24 mouse cellular contexts compared by ENCODE assay signal in genomic region chr11:68484431-68484830, GRCm38 (mm10). TPM values are rescaled to one million over a fixed set of nuclear protein-coding genes. Genes with fewer than 3 reads are reported as not detected.
A peak's percentile ranks its signal among the peaks of the same experiment; 100 is the strongest.
DNase-seq lines count a peak whose midpoint lies in the region; ATAC-seq and TF ChIP-seq lines count a peak whose summit lies in the region.
"Had no signal": no experiment of that assay in that cellular context is flagged by ENCODE, and none has a peak within 500 bp of the region (broad histone marks: within the 10 kb centered on the region; RNA-seq: fewer than 3 reads in every experiment).

No protein-coding gene starts in this region.

- H3K27me3 ChIP-seq in forebrain, postnatal 0 days (ENCODE audit: insufficient read depth, low read length) = no peaks in the 10 kb centered on the region
- H3K27me3 ChIP-seq in forebrain, embryonic 12.5 days = no peaks in the 10 kb centered on the region
- no peaks in the 10 kb centered on the region for H3K27me3 ChIP-seq in heart, embryonic 16.5 days (ENCODE audit: control insufficient read depth, insufficient read depth, low read length)
- no peaks in the 10 kb centered on the region for H3K27me3 ChIP-seq in heart, embryonic 11.5 days (ENCODE audit: control insufficient read depth, insufficient read depth, low read length)
- H3K27me3 ChIP-seq in hindbrain, postnatal 0 days (ENCODE audit: insufficient read depth, low read length) = no peaks in the 10 kb centered on the region
- H3K27me3 ChIP-seq in hindbrain, embryonic 12.5 days = no peaks in the 10 kb centered on the region
- H3K27me3 ChIP-seq in midbrain, postnatal 0 days (ENCODE audit: insufficient read depth, low read length) = no peaks in the 10 kb centered on the region
- no peaks in the 10 kb centered on the region for H3K27me3 ChIP-seq in midbrain, embryonic 10.5 days (ENCODE audit: low read depth, poor library complexity, severe bottlenecking)
- H3K27me3 ChIP-seq: CH12.LX; embryonic facial prominence, embryonic 13.5 days; forebrain, embryonic 13.5 days; heart, embryonic 12.5 days; intestine, embryonic 15.5 days; kidney, embryonic 15.5 days; Patski had no signal

- no peaks in the 10 kb centered on the region for H3K9me3 ChIP-seq in forebrain, postnatal 0 days (ENCODE audit: low read length)
- H3K9me3 ChIP-seq in forebrain, embryonic 12.5 days = no peaks in the 10 kb centered on the region
- H3K9me3 ChIP-seq in heart, embryonic 16.5 days (replicated peaks; ENCODE audit: control insufficient read depth, low read length) = no peaks in the 10 kb centered on the region; the same call in 1 of the 2 replicates
- no peaks in the 10 kb centered on the region for H3K9me3 ChIP-seq in heart, embryonic 11.5 days (replicated peaks; ENCODE audit: control insufficient read depth, low read length)
- H3K9me3 ChIP-seq in hindbrain, postnatal 0 days (ENCODE audit: low read length) = no peaks in the 10 kb centered on the region
- H3K9me3 ChIP-seq in hindbrain, embryonic 12.5 days (replicated peaks) = no peaks in the 10 kb centered on the region
- no peaks in the 10 kb centered on the region for H3K9me3 ChIP-seq in midbrain, postnatal 0 days (ENCODE audit: low read length)
- H3K9me3 ChIP-seq in midbrain, embryonic 10.5 days (replicated peaks) = no peaks in the 10 kb centered on the region
- H3K9me3 ChIP-seq: embryonic facial prominence, embryonic 13.5 days; forebrain, embryonic 13.5 days; hindbrain, embryonic 10.5 days; intestine, embryonic 15.5 days; kidney, embryonic 15.5 days had no signal

- H3K4me1 ChIP-seq in forebrain, postnatal 0 days (ENCODE audit: insufficient read depth) = no peaks in the 10 kb centered on the region
- H3K4me1 ChIP-seq in forebrain, embryonic 12.5 days = no peaks in the 10 kb centered on the region
- H3K4me1 ChIP-seq in heart, embryonic 16.5 days (ENCODE audit: control insufficient read depth, insufficient read depth, low read length) = peaks cover 18% of the 10 kb centered on the region
- H3K4me1 ChIP-seq in heart, embryonic 11.5 days (ENCODE audit: control insufficient read depth, insufficient read depth, low read length) = no peaks in the 10 kb centered on the region
- H3K4me1 ChIP-seq in hindbrain, postnatal 0 days (ENCODE audit: insufficient read depth, low read length) = no peaks in the 10 kb centered on the region
- H3K4me1 ChIP-seq in hindbrain, embryonic 12.5 days = peaks cover 6% of the 10 kb centered on the region
- no peaks in the 10 kb centered on the region for H3K4me1 ChIP-seq in midbrain, postnatal 0 days (ENCODE audit: insufficient read depth, low read length)
- H3K4me1 ChIP-seq in midbrain, embryonic 10.5 days = peaks cover 10% of the 10 kb centered on the region
- H3K4me1 ChIP-seq: embryonic facial prominence, embryonic 13.5 days; forebrain, embryonic 13.5 days; heart, embryonic 12.5 days; intestine, embryonic 15.5 days; kidney, embryonic 15.5 days had no signal

- no peak overlapping the region for H3K27ac ChIP-seq in forebrain, postnatal 0 days (ENCODE audit: low read depth, low read length)
- no peak overlapping the region for H3K27ac ChIP-seq in forebrain, embryonic 12.5 days
- peak overlapping the region; percentile 18; the same call in 1 of the 2 replicates for H3K27ac ChIP-seq in heart, embryonic 16.5 days (ENCODE audit: low read length)
- H3K27ac ChIP-seq in heart, embryonic 11.5 days (ENCODE audit: low read depth, low read length) = no peak overlapping the region
- no peak overlapping the region for H3K27ac ChIP-seq in hindbrain, postnatal 0 days
- no peak overlapping the region for H3K27ac ChIP-seq in hindbrain, embryonic 12.5 days
- H3K27ac ChIP-seq in midbrain, postnatal 0 days (ENCODE audit: low read depth, low read length) = no peak overlapping the region
- H3K27ac ChIP-seq in midbrain, embryonic 10.5 days (replicated peaks) = no peak overlapping the region
- H3K27ac ChIP-seq: embryonic facial prominence, embryonic 13.5 days; forebrain, embryonic 13.5 days; gastrocnemius, adult 2 months; hindbrain, embryonic 10.5 days; intestine, embryonic 15.5 days; kidney, embryonic 15.5 days had no signal

- H3K36me3 ChIP-seq in forebrain, postnatal 0 days (ENCODE audit: insufficient read depth) = no peaks in the 10 kb centered on the region
- no peaks in the 10 kb centered on the region for H3K36me3 ChIP-seq in forebrain, embryonic 12.5 days (replicated peaks)
- no peaks in the 10 kb centered on the region for H3K36me3 ChIP-seq in heart, embryonic 16.5 days (ENCODE audit: control insufficient read depth, insufficient read depth)
- no peaks in the 10 kb centered on the region for H3K36me3 ChIP-seq in heart, embryonic 11.5 days (ENCODE audit: control insufficient read depth, insufficient read depth, low read length)
- H3K36me3 ChIP-seq in hindbrain, postnatal 0 days (ENCODE audit: insufficient read depth, low read length) = no peaks in the 10 kb centered on the region
- no peaks in the 10 kb centered on the region for H3K36me3 ChIP-seq in hindbrain, embryonic 12.5 days
- no peaks in the 10 kb centered on the region for H3K36me3 ChIP-seq in midbrain, postnatal 0 days (ENCODE audit: insufficient read depth, low read length)
- H3K36me3 ChIP-seq in midbrain, embryonic 10.5 days = no peaks in the 10 kb centered on the region
- H3K36me3 ChIP-seq: embryonic facial prominence, embryonic 13.5 days; heart, embryonic 12.5 days; hindbrain, embryonic 10.5 days; intestine, embryonic 15.5 days; kidney, embryonic 15.5 days had no signal

- ATAC-seq in forebrain, postnatal 0 days = no peak
- no peak for ATAC-seq in forebrain, embryonic 12.5 days (ENCODE audit: low FRiP score)
- no peak for ATAC-seq in heart, embryonic 16.5 days (replicated peaks; ENCODE audit: extremely low read depth, insufficient read depth, low FRiP score)
- no peak for ATAC-seq in heart, embryonic 11.5 days (replicated peaks; ENCODE audit: insufficient number of reproducible peaks, low FRiP score, low TSS enrichment)
- no peak for ATAC-seq in hindbrain, postnatal 0 days
- ATAC-seq in hindbrain, embryonic 12.5 days (ENCODE audit: low FRiP score) = no peak
- ATAC-seq in midbrain, postnatal 0 days (ENCODE audit: low FRiP score) = no peak
- ATAC-seq: forebrain, embryonic 13.5 days; Patski had no signal

- no peak overlapping the region for H3K4me2 ChIP-seq in forebrain, postnatal 0 days (ENCODE audit: low read depth)
- no peak overlapping the region for H3K4me2 ChIP-seq in forebrain, embryonic 12.5 days
- H3K4me2 ChIP-seq in heart, embryonic 16.5 days (ENCODE audit: low read depth, low read length) = no peak overlapping the region
- no peak overlapping the region for H3K4me2 ChIP-seq in heart, embryonic 11.5 days
- no peak overlapping the region for H3K4me2 ChIP-seq in hindbrain, postnatal 0 days (ENCODE audit: low read depth, low read length)
- no peak overlapping the region for H3K4me2 ChIP-seq in hindbrain, embryonic 12.5 days (replicated peaks)
- H3K4me2 ChIP-seq in midbrain, postnatal 0 days (ENCODE audit: low read depth, low read length, poor library complexity, severe bottlenecking) = no peak overlapping the region
- H3K4me2 ChIP-seq: embryonic facial prominence, embryonic 13.5 days; forebrain, embryonic 13.5 days; heart, embryonic 12.5 days; intestine, embryonic 15.5 days; kidney, embryonic 15.5 days had no signal

- no peak for TF ChIP-seq CTCF in forebrain, postnatal 0 days (IDR thresholded peaks at IDR 0.05; ENCODE audit: low read depth)
- TF ChIP-seq CTCF in hindbrain, postnatal 0 days (IDR thresholded peaks at IDR 0.05; ENCODE audit: low read depth) = no peak
- no peak for TF ChIP-seq CTCF in midbrain, postnatal 0 days (IDR thresholded peaks at IDR 0.05)

- no peak overlapping the region for H3K4me3 ChIP-seq in forebrain, postnatal 0 days (ENCODE audit: low read depth, low read length)
- H3K4me3 ChIP-seq in forebrain, embryonic 12.5 days (replicated peaks) = no peak overlapping the region
- H3K4me3 ChIP-seq in heart, embryonic 16.5 days (ENCODE audit: low read length) = no peak overlapping the region
- H3K4me3 ChIP-seq in heart, embryonic 11.5 days (ENCODE audit: low read depth, low read length) = no peak overlapping the region
- no peak overlapping the region for H3K4me3 ChIP-seq in hindbrain, postnatal 0 days (ENCODE audit: low read length)
- H3K4me3 ChIP-seq in hindbrain, embryonic 12.5 days = no peak overlapping the region
- no peak overlapping the region for H3K4me3 ChIP-seq in midbrain, postnatal 0 days (ENCODE audit: low read depth, low read length)
- no peak overlapping the region for H3K4me3 ChIP-seq in midbrain, embryonic 10.5 days
- H3K4me3 ChIP-seq: embryonic facial prominence, embryonic 13.5 days; forebrain, embryonic 13.5 days; gastrocnemius, adult 2 months; heart, embryonic 12.5 days; hindbrain, embryonic 10.5 days; intestine, embryonic 15.5 days; kidney, embryonic 15.5 days had no signal

- 69% methylated on average over 3 of the region's 3 CpGs for WGBS in forebrain, postnatal 0 days
- 71% methylated on average over 3 of the region's 3 CpGs for WGBS in forebrain, embryonic 12.5 days
- WGBS in heart, embryonic 16.5 days = 53% methylated on average over 3 of the region's 3 CpGs
- 65% methylated on average over 3 of the region's 3 CpGs for WGBS in heart, embryonic 11.5 days (ENCODE audit: insufficient replicate concordance)
- WGBS in hindbrain, postnatal 0 days = 51% methylated on average over 3 of the region's 3 CpGs
- 78% methylated on average over 3 of the region's 3 CpGs for WGBS in hindbrain, embryonic 12.5 days
- 66% methylated on average over 3 of the region's 3 CpGs for WGBS in midbrain, postnatal 0 days
- 79% methylated on average over 3 of the region's 3 CpGs for WGBS in midbrain, embryonic 10.5 days

- no peak overlapping the region for H3K9ac ChIP-seq in forebrain, postnatal 0 days
- H3K9ac ChIP-seq in forebrain, embryonic 12.5 days = no peak overlapping the region
- no peak overlapping the region for H3K9ac ChIP-seq in heart, embryonic 16.5 days (ENCODE audit: low read length)
- no peak overlapping the region for H3K9ac ChIP-seq in heart, embryonic 11.5 days (ENCODE audit: low read depth, low read length)
- H3K9ac ChIP-seq in hindbrain, postnatal 0 days (replicated peaks; ENCODE audit: low read length) = no peak overlapping the region
- no peak overlapping the region for H3K9ac ChIP-seq in hindbrain, embryonic 12.5 days
- H3K9ac ChIP-seq in midbrain, postnatal 0 days (replicated peaks; ENCODE audit: low read length, poor library complexity, severe bottlenecking) = no peak overlapping the region
- H3K9ac ChIP-seq: embryonic facial prominence, embryonic 13.5 days; forebrain, embryonic 13.5 days; heart, embryonic 12.5 days; intestine, embryonic 15.5 days; kidney, embryonic 15.5 days had no signal

- DNase-seq in forebrain, postnatal 0 days = peak; percentile 7
- DNase-seq in hindbrain, postnatal 0 days (ENCODE audit: low spot score) = peak; percentile 45
- DNase-seq in midbrain, postnatal 0 days (ENCODE audit: low spot score) = peak; percentile 27
- DNase-seq in midbrain, embryonic 10.5 days (ENCODE audit: low spot score) = no peak
- DNase-seq: adrenal gland, adult 2 months; adrenal gland, postnatal 25 days; cerebellum, adult 2 months; cerebellum, postnatal 36 days; gastrocnemius, adult 2 months; gastrocnemius, postnatal 25 days; kidney, adult 2 months had no signal

RNA-seq across cellular contexts. Expression of gene Pik3r6, which starts 18.4 kb away (rescaled TPM):
- 1.5 and 2.0 TPM in 2 replicates for total RNA-seq in forebrain, postnatal 0 days (2014; rRNA removed)
- 0.92 and 1.8 TPM in 2 replicates for polyA plus RNA-seq in forebrain, postnatal 0 days (2015; fragmentation: Nextera tagmentation; extraction: Ambion mirVana)
- 1.1 and 1.6 TPM in 2 replicates for polyA plus RNA-seq in forebrain, embryonic 12.5 days (2016; fragmentation: Nextera tagmentation; extraction: Ambion mirVana)
- polyA plus RNA-seq in heart, embryonic 16.5 days (2015; fragmentation: Nextera tagmentation; extraction: Ambion mirVana) = 5.6 and 7.7 TPM in 2 replicates
- polyA plus RNA-seq in heart, embryonic 11.5 days (2014; fragmentation: Nextera tagmentation; extraction: Ambion mirVana) = 1.6 and 2.5 TPM in 2 replicates
- total RNA-seq in hindbrain, postnatal 0 days (2014; rRNA removed) = 1.5 and 2.7 TPM in 2 replicates
- 1.3 and 1.7 TPM in 2 replicates for polyA plus RNA-seq in hindbrain, postnatal 0 days (2015; fragmentation: Nextera tagmentation; extraction: Ambion mirVana)
- 1.4 and 2.1 TPM in 2 replicates for polyA plus RNA-seq in hindbrain, embryonic 12.5 days (2016; fragmentation: Nextera tagmentation; extraction: Ambion mirVana)
- total RNA-seq in midbrain, postnatal 0 days (2014; rRNA removed) = 1.8 and 2.2 TPM in 2 replicates
- polyA plus RNA-seq in midbrain, postnatal 0 days (2015; fragmentation: Nextera tagmentation; extraction: Ambion mirVana) = 1.2 and 1.5 TPM in 2 replicates
- polyA plus RNA-seq in midbrain, embryonic 10.5 days (2016; fragmentation: Nextera tagmentation; extraction: Ambion mirVana) = 1.6 TPM in 2 replicates
- polyA plus RNA-seq: activated CD4-positive, CD25-positive, alpha-beta regulatory T cell, adult 4 months had no signal

RNA-seq across cellular contexts. Expression of gene Pik3r5, which starts 52.5 kb away (rescaled TPM):
- 0.54 and 1.8 TPM in 2 replicates for total RNA-seq in forebrain, postnatal 0 days (2014; rRNA removed)
- 0.24 and 0.54 TPM in 2 replicates for polyA plus RNA-seq in forebrain, postnatal 0 days (2015; fragmentation: Nextera tagmentation; extraction: Ambion mirVana)
- 0.24 and 0.29 TPM in 2 replicates for polyA plus RNA-seq in forebrain, embryonic 12.5 days (2016; fragmentation: Nextera tagmentation; extraction: Ambion mirVana)
- 1.3 and 2.5 TPM in 2 replicates for polyA plus RNA-seq in heart, embryonic 16.5 days (2015; fragmentation: Nextera tagmentation; extraction: Ambion mirVana)
- 0.19 and 0.25 TPM in 2 replicates for polyA plus RNA-seq in heart, embryonic 11.5 days (2014; fragmentation: Nextera tagmentation; extraction: Ambion mirVana)
- 1.4 and 2.5 TPM in 2 replicates for total RNA-seq in hindbrain, postnatal 0 days (2014; rRNA removed)
- polyA plus RNA-seq in hindbrain, postnatal 0 days (2015; fragmentation: Nextera tagmentation; extraction: Ambion mirVana) = 0.34 and 0.65 TPM in 2 replicates
- polyA plus RNA-seq in hindbrain, embryonic 12.5 days (2016; fragmentation: Nextera tagmentation; extraction: Ambion mirVana) = 0.81 and 1.0 TPM in 2 replicates
- 1.0 and 1.4 TPM in 2 replicates for total RNA-seq in midbrain, postnatal 0 days (2014; rRNA removed)
- 0.23 and 0.52 TPM in 2 replicates for polyA plus RNA-seq in midbrain, postnatal 0 days (2015; fragmentation: Nextera tagmentation; extraction: Ambion mirVana)
- polyA plus RNA-seq in midbrain, embryonic 10.5 days (2016; fragmentation: Nextera tagmentation; extraction: Ambion mirVana) = 0.68 and 0.90 TPM in 2 replicates
